Mouse (Mus musculus) layer of hippocampus, adult 2 months (tissue): Measurements from ENCODE around the gene Gpd2. TPM values are rescaled to one million over a fixed set of nuclear protein-coding genes. Genes with fewer than 3 reads are reported as not detected.
A peak's percentile ranks its signal among the peaks of the same experiment; 100 is the strongest.

ENCODE experiments used
- DNase-seq, 2 experiments: peaks; one replicate each; pipeline ENCODE4 v3.0.0; 2022; ENCODE audit warnings: low spot score in 2 of 2
- H3K27ac ChIP-seq: fragments of 200-600 bp; 2 replicates; pipeline ENCODE4 v1.8.1; 2022
- H3K4me3 ChIP-seq: fragments of 200-600 bp; 2 replicates; pipeline ENCODE4 v1.8.1; 2022; ENCODE audit warnings: mild to moderate bottlenecking
- CTCF ChIP-seq: fragments of 200-600 bp; conservative IDR thresholded peaks from 2 replicates; pipeline ENCODE4 v1.8.1; 2022; ENCODE audit warnings: antibody characterized with exemption, mild to moderate bottlenecking, moderate library complexity
- total RNA-seq, 2 experiments: library from RNA; stranded (reverse); gene quantifications; 2 replicates each; pipeline ENCODE4 v1.2.3; 2021

The Gpd2 gene
- total RNA-seq, 2 experiments from 2014 or later, result 122 to 138 TPM

DNA sequence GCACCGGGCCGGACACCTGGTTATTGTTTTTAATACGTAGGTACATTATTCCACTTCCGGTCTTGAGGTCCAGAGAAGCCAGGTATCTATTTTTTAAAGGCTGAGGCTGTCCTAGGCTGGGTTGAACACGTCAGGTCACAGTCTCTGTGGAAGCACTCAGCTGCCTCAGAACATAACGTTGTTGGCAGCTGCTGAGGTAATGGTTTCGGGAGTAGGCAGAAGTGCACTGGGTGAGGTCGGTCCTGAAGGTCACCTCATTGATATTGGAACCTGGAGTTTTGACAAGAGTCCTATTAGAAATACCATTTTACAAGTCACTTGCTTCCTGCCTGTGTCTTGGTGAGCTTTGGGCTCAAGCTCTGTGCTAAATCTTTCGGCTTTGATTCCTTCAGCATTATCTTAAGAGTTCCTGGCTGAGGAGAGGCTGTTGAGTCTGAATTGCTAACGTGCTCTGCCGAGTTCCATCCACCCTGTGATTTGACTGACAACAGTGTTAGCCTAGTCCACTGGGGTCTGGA is 17.8 kb downstream of the Gpd2 start:
- TF ChIP-seq CTCF, result no peak
- no peak overlapping the region for H3K4me3 ChIP-seq
- no peak overlapping the region for H3K27ac ChIP-seq
- DNase-seq, result no peak

DNA sequence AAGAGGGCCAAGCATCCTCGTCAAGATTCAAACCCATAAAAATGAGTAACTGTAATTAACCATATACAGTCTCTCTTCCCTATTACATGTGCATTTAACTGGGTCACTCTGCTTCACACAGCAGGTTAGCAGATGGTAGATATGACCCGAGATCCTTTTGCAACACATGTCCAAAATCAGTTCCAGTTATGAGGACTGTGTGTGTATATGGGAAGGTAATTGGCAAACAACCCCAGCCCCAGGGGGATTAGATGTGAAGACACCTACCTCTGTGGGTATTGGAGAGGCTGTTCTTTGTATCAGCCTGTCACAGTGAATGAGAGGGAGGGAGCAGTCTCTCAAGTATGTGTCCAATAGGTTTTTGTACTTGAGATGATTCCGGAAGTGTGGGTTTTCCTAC is 18.4 kb downstream of the Gpd2 start:
- Histone ChIP-seq H3K27ac (no peak overlapping the region), H3K4me3 (no peak overlapping the region)
- TF ChIP-seq CTCF, result no peak
- DNase-seq, result no peak

DNA sequence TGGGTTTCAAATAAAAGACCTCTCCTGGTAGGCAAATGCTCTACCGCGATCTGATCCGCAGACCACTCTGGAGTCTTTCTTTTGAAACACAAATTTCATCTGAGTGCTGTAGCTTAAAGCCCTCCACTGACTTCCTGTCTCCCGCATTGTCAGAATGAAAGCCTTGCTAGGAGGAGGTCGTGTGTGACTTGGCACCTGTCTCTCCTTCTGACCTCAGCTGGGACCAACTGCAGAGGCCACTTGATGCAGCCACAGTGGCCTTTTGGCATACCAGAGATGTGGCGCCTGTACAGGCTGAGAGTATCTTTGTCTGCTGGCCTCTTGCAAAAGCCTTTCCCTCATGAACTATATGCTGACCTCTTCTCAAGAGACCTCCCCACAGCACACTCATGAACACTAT is 19.0 kb downstream of the Gpd2 start:
- H3K4me3 ChIP-seq, result no peak overlapping the region
- DNase-seq, result no peak
- no peak for TF ChIP-seq CTCF
- H3K27ac ChIP-seq, result no peak overlapping the region

DNA sequence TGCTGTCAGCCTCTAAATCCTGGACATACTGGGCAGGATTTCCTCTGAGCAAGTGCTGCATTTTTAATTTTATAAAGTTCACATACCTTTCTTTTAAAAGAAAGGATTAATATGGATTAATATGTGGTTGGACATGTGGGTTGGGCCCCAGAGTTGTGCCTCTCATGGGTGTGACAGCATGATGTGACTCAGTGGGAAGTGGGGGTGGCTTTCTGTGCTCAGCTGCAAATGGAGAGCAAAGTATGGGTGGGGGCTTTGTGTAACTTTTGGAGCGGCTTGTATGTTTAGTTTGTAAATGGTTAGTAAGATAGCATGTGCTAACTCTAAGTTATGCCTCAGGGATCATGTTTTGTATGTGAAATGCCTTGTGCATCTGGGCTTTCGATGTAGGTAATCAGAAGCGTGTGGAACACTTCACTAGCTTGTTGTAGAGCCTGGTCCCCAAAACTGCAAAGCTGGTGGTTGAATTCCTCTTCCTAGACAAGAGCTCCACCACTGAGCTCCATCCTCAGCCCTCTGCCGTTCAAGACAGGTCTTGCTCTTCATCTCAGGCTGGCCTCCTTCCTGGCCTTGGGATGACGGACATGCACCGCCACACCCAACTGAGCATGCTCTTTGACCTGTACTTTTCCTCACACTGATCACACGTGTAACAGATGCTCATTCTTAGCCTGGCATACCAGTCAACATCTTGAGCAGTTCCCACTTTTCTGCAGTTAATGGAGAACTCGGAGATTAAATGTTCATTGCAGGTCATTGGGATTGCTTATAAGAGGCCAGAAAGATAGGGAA is 24.0 kb downstream of the Gpd2 start:
- Histone ChIP-seq H3K4me3 (no peak overlapping the region), H3K27ac (no peak overlapping the region)
- DNase-seq, result no peak
- no peak for TF ChIP-seq CTCF

DNA sequence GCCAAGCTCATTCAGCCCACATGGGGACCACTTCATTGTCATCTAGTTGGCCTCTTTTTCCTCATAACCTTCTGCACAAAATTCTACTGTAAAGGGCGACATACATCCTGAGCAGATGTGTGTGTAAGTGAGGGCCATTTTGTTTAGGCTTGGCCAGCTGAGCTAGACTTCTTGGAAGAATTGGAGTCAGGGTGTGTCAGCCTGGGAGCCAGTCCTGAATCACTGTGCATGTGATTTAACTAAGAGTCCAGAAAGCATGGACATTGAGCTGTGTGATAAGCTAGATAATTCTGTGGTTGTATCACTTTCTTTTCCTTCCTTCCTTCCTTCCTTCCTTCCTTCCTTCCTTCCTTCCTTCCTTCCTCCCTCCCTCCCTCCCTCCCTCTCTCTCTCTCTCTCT is 26.0 kb downstream of the Gpd2 start:
- H3K27ac ChIP-seq, result no peak overlapping the region
- no peak for TF ChIP-seq CTCF
- DNase-seq, result no peak
- no peak overlapping the region for H3K4me3 ChIP-seq

DNA sequence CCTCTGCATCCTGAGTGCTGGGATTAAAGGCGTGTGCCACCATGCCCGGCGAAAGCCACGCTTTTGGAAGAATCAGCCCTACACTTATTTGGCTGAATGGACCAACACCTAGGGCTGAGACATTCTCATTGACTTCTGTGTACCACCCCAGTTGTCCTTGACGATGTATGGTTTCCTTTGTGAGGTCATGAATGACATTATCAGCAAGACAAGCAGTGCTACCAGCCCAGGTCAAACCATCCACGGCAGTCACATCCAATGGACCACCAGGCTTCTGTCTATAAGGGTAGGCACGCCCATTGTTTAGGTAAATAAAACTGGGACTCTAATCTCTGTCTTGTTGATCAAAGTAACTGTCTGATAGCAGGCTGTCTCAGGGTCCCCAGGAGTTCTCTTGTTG is 27.5 kb downstream of the Gpd2 start:
- H3K4me3 ChIP-seq, result no peak overlapping the region
- DNase-seq, result no peak
- no peak overlapping the region for H3K27ac ChIP-seq
- no peak for TF ChIP-seq CTCF

DNA sequence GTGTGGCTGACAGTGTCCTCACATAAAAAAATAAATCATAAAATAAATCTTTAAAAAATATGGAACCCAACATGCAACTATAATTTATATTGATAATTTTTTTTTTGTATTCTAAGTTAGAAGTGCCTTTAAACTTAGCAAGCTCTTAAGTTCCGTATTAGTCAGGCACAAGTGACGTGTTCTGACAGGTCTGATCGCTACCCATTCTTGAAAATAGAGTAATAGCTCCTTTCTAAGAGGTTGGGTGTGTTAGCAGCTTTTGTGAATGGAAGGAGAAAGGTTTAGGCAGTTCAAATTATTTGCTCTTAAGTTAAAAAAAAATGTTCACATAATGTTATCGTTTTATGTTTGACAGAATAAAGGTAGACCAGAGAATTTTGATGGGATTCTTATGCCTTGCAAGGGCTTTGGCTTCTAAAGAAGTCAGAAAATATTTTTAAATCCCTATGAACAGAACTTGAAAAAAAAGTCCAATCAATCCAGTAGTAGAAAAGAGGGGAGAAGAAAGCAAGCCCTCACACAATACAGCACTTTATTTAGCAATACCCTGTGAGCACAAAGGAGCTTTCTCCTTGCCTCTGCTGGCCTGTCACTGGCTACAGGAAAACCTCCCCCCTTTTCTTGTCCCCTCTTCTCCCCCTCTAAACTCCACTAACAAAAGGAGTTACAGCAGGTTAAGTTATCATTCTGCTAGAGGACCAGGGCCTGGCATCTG is 29.4 kb downstream of the Gpd2 start:
- TF ChIP-seq CTCF, result no peak
- no peak overlapping the region for H3K4me3 ChIP-seq
- H3K27ac ChIP-seq, result peak overlapping the region; percentile 88
- no peak for DNase-seq

DNA sequence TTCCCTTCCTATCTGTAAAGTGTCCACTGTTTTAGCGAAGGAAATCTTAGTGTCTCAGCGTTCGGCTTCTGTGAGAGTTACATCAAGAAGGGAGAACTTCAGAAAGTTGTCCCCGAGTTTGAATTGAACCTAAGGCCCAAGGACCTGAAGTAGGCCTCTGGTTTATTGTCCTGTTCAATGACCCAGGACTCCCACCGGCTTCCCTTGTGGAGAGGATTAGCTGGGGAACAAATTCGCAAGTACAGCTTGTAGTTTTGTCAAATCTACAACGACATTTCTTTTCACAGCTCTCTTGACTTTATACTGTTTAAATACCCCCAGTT is 29.9 kb downstream of the Gpd2 start:
- no peak for DNase-seq

DNA sequence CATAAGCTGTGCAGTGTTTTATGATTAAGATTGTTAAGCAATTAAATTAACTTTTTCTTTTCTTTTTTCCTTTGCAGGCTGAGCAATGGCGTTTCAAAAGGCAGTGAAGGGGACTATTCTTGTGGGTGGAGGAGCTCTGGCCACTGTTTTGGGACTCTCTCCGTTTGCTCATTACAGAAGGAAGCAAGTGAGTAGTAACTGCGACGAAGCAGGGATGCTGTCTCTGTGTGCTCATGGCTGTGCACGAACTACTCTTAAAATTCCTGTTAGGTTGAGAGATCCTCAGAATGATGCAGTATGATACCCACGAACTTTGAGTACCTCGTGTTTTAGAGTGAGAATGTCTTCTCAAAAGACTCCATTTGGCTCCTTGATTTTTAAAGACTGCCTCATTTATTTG is 30.5 kb downstream of the Gpd2 start:
- no peak for DNase-seq
- TF ChIP-seq CTCF, result no peak
- H3K27ac ChIP-seq, result peak overlapping the region; percentile 88
- no peak overlapping the region for H3K4me3 ChIP-seq

More for the DNA sequence above, 29.9 kb downstream of the Gpd2 start:
- Histone ChIP-seq H3K4me3 (no peak overlapping the region), H3K27ac (peak overlapping the region; percentile 88)
- no peak for TF ChIP-seq CTCF

DNA sequence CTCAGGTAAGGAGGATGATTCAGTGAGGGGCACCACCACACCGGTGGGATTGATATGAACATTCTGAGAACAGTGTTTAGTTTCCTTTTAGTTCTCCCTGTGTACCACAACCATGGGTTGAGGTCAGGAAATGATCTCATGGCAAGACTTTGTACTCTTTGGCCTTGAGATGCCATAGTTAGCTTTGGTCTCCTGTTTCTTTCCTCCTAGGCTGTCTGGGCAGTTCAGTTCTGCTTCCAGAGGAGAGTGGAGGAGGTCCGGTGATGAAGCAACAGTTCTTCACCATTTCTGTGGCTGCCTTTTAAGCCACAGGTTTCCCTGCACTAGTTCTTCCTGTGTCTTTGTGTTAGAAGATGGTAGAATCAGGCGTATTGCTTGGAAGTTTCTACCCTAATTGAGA is 31.4 kb downstream of the Gpd2 start:
- no peak for DNase-seq
- Histone ChIP-seq H3K27ac (peak overlapping the region; percentile 40; the same call in 1 of the 2 replicates), H3K4me3 (no peak overlapping the region)
- no peak for TF ChIP-seq CTCF

DNA sequence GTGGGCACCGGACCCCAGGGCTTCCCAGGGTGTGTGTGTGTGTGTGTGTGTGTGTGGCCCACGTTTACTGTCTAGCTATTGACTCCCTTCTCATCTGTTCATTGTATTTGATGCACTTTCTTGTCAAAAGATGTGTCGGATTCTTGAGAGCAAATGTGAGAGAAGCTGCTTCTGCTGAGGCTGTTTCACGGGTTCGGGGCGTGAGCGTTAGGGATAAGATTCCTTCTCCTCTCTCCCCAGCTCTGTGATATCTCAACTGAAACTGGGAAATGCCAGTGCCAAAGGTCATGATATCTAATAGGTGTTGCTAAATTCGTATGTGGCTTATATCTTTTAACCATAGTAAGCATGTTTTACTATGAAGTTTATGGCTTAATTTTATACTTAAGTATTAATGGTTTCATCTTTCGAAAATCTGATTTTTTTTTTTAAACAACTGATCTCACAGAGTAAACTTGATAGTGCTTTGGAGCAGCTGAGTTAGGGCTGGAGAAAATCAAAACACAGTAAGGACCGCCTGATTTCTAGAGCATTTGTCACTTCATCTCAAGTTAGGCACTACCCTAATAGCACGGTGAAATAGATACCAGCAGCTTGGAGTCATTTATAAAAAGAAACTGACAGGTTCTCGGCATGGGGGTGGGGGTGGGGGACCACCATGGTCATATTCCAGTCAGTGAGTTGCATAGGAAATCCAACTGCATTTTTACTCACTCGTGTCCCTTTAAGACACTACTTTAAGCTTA is 32.4 kb downstream of the Gpd2 start:
- Histone ChIP-seq H3K27ac (no peak overlapping the region), H3K4me3 (no peak overlapping the region)
- no peak for DNase-seq
- no peak for TF ChIP-seq CTCF

DNA sequence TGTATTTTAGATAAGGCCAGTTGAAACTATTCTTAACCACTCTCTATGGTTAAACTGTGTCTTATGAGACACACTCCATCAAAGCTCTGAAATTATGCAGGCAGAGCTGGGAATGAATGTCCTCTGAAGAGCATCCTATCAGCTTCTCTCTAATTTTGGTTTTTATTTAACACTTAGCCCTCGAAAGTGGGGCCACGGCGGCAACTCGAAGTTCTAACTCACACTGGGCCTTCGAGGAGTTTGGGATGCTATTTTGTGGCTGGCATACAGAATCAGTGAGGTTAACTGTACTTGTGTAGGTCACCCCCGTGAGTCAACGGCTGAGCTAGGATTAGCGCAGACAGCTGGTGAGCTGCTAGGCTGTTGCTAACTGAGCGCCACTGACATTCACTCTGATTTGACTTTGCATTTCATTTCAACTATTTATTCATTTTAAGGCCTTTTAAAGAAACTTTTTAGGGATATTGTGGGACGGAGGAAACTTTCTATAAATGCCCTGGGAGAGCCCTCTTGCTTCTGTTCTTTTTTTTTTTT is 42.8 kb downstream of the Gpd2 start:
- Histone ChIP-seq H3K27ac (no peak overlapping the region), H3K4me3 (no peak overlapping the region)
- peak in 1 of 2 experiments; percentile 4 for DNase-seq
- TF ChIP-seq CTCF, result no peak

DNA sequence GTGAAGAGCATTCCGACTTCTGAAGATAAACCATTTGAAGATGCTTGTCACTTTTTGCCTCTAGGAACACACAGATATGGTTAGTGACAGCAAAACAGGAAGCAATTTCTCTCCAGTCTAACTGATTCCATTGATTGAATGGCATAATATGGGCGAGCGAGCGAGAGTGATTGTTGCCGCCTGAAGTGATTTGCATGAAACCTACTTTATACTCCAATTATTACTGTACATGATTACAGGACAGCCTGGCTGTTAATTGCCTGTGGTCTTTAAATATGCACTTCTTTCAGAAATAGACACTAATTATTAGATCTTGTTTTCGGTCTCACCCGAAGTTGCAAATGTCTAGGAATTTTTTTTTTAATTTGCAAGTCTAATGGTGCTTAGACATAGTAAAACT is 46.4 kb downstream of the Gpd2 start:
- Histone ChIP-seq H3K27ac (no peak overlapping the region), H3K4me3 (no peak overlapping the region; the same call in 1 of the 2 replicates)
- TF ChIP-seq CTCF, result no peak
- DNase-seq, result no peak
